Mouse (Mus musculus): ENCODE results near the gene Atat1.

DNA sequence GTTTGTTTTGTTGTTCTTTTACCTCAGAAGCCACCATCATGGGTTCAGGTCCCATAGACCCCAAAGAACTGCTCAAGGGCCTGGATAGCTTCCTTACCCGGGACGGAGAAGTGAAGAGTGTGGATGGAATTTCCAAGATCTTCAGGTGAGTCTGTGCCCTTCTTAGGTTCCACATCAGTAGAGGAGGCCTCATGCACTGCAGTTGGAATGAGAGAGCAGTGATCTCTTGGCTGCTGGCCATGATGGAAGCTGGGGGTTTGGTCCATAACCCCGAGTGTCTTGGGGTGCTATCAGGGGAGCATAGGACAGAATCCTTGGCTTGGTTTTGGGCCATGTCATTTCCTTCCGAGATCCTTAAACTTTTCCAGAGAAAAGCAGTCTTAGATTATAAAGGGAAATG lies 13.4 kb upstream of the Atat1 start:
- TF ChIP-seq CHD2 (IDR thresholded peaks at IDR 0.05; ENCODE audit: low read depth, low read length), result no peak
- TF ChIP-seq MAFK (IDR thresholded peaks at IDR 0.05; ENCODE audit: insufficient read depth, low read depth, low read length), result no peak
- no peak for TF ChIP-seq ZNF384 (IDR thresholded peaks at IDR 0.05; ENCODE audit: low read depth, low read length)
- no peak for TF ChIP-seq HCFC1 (IDR thresholded peaks at IDR 0.05; ENCODE audit: borderline replicate concordance, insufficient read depth, low read length)
- no peak for TF ChIP-seq ZC3H11A (IDR thresholded peaks at IDR 0.05; ENCODE audit: borderline replicate concordance, low read depth, low read length)

All from ES-E14 (cell line).